Mouse (Mus musculus): ENCODE data around the gene Skor1.

Gene Skor1

GRCm38 (mm10) chr9:63135801-63136200 lies 13.0 kb downstream of the Skor1 start:
- peak in 1 of 2 experiments; percentile 55 for DNase-seq (ENCODE audit: low spot score in 2 of 2)

- no peak for DNase-seq (ENCODE audit: low spot score in 2 of 2)
Measured at GRCm38 (mm10) chr9:63135356-63135755, 13.4 kb downstream of the Skor1 start.

DNA sequence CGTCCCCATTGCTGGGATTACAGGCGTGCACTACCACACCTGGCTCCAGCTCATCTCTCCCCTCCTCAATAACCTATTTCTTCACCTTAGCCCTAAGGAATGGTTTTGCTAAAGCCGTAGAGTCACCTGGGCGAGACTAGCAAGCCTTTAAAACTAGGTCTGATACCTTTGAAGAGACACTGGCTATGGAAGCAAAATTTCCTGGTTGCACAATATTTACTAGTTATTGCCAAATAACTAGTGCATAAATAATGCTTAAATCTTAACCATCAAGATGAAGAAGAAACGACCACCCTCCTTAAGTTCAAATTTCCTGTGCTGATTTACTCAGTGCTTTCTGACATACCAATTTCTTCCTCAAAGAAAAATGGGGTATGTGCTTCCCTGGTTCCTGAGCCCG lies 15.1 kb downstream of the Skor1 start:
- DNase-seq (ENCODE audit: low spot score in 2 of 2): no peak

GRCm38 (mm10) chr9:63132673-63133601 lies 15.8 kb downstream of the Skor1 start:
- DNase-seq (ENCODE audit: low spot score in 2 of 2): peak; percentile 91 to 92

GRCm38 (mm10) chr9:63131957-63132602 lies 16.7 kb downstream of the Skor1 start:
- peak; percentile 22 to 44 for DNase-seq (ENCODE audit: low spot score in 2 of 2)

GRCm38 (mm10) chr9:63129641-63130041 lies 19.1 kb downstream of the Skor1 start:
- DNase-seq (ENCODE audit: low spot score in 2 of 2): no peak

DNA sequence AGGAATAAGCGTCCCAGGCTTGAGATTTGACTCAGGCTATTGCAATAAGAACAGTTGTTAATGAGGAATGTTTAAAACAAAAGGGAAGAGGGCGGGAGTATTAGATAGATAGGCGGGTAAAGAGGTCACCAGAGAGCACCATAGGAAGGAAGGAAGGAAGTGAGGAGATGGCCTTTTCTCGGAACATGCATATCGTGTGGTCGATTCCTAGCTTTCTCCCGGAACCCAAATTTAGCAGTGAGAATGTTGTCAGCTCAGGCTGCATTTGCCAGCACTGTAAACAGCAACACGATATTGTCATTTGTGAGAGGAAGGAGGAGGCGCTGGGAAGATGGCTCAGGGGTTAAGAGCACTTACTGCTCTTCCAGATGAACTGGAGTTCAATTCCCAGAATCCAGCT lies 24.2 kb downstream of the Skor1 start:
- DNase-seq (ENCODE audit: low spot score in 2 of 2): no peak

GRCm38 (mm10) chr9:63123451-63124438 lies 25.0 kb downstream of the Skor1 start:
- peak; percentile 70 to 89 for DNase-seq (ENCODE audit: low spot score in 2 of 2)

DNA sequence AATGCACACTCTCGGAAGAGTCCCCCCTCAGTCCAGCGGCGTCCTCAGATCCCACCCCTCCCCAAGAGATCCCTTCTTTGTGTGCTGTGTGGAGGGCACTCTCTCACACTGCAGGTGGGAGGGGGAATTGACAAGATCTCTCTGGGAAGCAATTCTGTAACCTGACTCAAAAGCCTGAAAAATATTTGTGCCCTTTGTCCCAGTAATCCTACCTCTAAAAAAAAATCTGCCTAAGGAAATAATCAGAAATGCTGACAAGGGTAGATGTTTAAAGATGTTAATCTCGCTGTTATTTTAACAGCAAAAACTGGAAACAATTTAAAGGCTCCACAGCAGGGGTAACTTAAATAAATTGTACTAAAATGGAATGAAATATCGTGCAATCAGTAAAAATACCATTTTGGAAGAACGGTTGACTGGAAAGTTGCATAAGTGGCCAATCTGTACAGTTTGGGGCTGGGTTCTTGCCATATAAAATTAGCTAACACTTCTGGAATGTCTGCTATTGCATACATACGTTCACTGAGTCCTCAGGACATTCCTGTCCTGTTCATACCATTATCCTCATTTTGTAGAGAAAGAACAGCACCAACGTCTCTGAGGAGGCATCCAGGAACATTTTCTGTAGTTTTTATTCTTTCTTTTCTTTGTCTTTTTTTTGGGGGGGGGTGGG lies 26.5 kb downstream of the Skor1 start:
- no peak for DNase-seq (ENCODE audit: low spot score in 2 of 2)

GRCm38 (mm10) chr9:63118385-63118784 lies 30.4 kb downstream of the Skor1 start:
- DNase-seq (ENCODE audit: low spot score in 2 of 2): no peak

DNA sequence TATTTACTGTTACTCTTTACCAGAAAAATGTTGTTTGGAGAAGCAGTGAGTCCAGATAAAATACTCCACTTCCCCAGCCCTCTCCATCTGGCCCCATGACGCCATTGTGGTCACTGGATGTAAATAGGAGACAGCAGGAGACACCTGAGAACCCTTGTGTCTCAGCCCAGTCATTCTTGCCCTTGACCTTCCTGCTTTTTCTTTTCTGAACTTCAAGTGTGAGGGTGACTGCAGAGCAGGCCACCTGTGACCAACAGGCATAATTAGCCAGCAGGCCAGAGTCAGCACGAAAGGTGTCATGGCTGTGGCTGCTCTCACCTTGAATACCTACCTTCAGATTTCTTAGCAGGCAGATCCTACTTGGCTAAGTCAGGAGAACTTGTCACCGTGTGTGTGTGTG lies 36.2 kb downstream of the Skor1 start:
- DNase-seq (ENCODE audit: low spot score in 2 of 2): no peak

- DNase-seq (ENCODE audit: low spot score in 2 of 2): no peak
Measured at GRCm38 (mm10) chr9:63109782-63110087, 39.0 kb downstream of the Skor1 start.

GRCm38 (mm10) chr9:63109020-63109781 lies 39.6 kb downstream of the Skor1 start:
- DNase-seq (ENCODE audit: low spot score in 2 of 2): no peak

GRCm38 (mm10) chr9:63108580-63108979 lies 40.2 kb downstream of the Skor1 start:
- no peak for DNase-seq (ENCODE audit: low spot score in 2 of 2)

DNA sequence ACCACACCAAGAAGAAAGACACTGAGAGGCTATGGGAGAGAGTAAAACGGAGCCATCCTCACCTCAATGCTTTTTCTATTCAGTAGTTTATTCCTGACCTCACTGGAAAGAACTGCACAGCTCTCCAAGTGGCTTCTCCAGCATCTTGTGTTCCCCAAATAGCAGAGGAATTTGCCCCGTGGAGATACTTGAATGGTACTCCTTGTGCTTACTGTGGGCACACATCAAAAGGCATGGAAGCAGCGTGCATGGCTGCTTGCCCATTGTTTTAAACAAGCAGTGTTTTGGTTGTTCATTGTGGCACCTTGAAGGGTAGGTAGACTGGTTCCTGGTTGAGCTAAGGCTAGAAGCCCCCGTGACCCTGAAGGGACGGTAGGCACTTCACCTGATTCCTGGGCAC lies 48.1 kb downstream of the Skor1 start:
- no peak for DNase-seq (ENCODE audit: low spot score in 2 of 2)

GRCm38 (mm10) chr9:63099876-63100275 lies 48.9 kb downstream of the Skor1 start:
- no peak for DNase-seq (ENCODE audit: low spot score in 2 of 2)

GRCm38 (mm10) chr9:63099344-63099743 lies 49.4 kb downstream of the Skor1 start:
- no peak for DNase-seq (ENCODE audit: low spot score in 2 of 2)

GRCm38 (mm10) chr9:63098887-63099286 lies 49.9 kb downstream of the Skor1 start:
- no peak for DNase-seq (ENCODE audit: low spot score in 2 of 2)

DNA sequence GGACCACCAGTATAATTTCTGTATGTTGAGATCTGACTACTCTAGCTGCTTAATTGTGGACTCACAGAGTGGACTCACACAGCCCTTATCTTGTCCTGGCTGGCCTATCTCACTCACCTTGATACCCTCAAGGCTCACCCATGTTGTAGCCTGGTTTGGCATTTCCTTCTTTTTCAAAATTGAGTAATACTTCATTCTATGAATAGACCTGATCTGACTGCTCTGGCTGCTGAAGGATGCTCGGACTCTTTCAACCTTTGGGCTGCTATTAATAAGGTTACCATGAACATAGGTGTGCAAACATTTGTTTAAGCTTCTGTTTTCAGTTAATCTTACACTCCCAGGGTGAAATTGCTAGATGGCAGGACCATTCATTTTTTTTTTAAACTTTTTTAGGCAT lies 51.6 kb downstream of the Skor1 start:
- DNase-seq (ENCODE audit: low spot score in 2 of 2): no peak

DNA sequence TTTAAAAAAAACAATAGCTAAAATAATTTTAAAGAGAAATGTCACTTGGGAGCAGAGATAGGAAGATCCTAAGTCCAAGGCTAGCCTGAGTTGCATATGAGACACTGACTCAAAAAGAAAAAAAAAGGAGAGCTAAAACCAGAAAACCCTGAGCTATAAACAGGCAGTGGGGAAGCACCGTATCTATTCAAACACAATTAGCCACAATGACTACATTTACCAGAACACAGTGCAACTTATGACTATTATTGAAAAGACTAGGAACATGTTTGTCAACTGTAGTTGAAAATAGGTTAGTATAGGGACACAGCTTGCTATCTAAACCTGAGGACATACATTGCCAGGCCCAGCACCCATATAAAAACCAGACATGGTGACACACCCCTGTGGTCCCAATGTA lies 54.7 kb downstream of the Skor1 start:
- DNase-seq (ENCODE audit: low spot score in 2 of 2): no peak

GRCm38 (mm10) chr9:63092567-63092966 lies 56.2 kb downstream of the Skor1 start:
- DNase-seq (ENCODE audit: low spot score in 2 of 2): no peak
